Mouse (Mus musculus) forebrain, embryonic 14.5 days (tissue): ENCODE measurements around the gene Pam. TPM values are rescaled to one million over a fixed set of nuclear protein-coding genes. Genes with fewer than 3 reads are reported as not detected.

ENCODE experiments used
- ATAC-seq: fragments of 200-750 bp; cut with Nextera tagmentation; 2 replicates; pipeline ENCODE4 v1.8.0; 2017; ENCODE audit warnings: mild to moderate bottlenecking, moderate library complexity
- DNase-seq: peaks from one replicate; pipeline ENCODE4 v3.0.0-alpha.2; 2015; ENCODE audit warnings: low spot score
- H3K27ac ChIP-seq: fragments of 300-500 bp; sonication (generic); 2 replicates; pipeline ENCODE4 v1.5.1; 2014; ENCODE audit warnings: low read depth, mild to moderate bottlenecking, control low read depth, low read length, moderate library complexity
- H3K27me3 ChIP-seq: fragments of 300-500 bp; sonication (generic); replicated peaks from 2 replicates; pipeline ENCODE4 v1.6.1; 2014; ENCODE audit warnings: low read length, control low read depth, mixed read lengths; ENCODE audit not compliant: control insufficient read depth, insufficient read depth
- H3K36me3 ChIP-seq: fragments of 300-500 bp; sonication (generic); 2 replicates; pipeline ENCODE4 v1.6.1; 2014; ENCODE audit warnings: low read length, control low read depth; ENCODE audit not compliant: control insufficient read depth, insufficient read depth
- H3K4me1 ChIP-seq: fragments of 300-500 bp; sonication (generic); 2 replicates; pipeline ENCODE4 v1.6.1; 2014; ENCODE audit warnings: antibody characterized with exemption, low read length, control low read depth; ENCODE audit not compliant: control insufficient read depth, insufficient read depth
- H3K4me2 ChIP-seq: fragments of 300-500 bp; sonication (generic); 2 replicates; pipeline ENCODE4 v1.6.1; 2014; ENCODE audit warnings: mild to moderate bottlenecking, control low read depth, low read length
- H3K4me3 ChIP-seq: fragments of 300-500 bp; sonication (generic); 2 replicates; pipeline ENCODE4 v1.5.1; 2014; ENCODE audit warnings: low read depth, low read length, control low read depth
- H3K9ac ChIP-seq: fragments of 300-500 bp; sonication (generic); 2 replicates; pipeline ENCODE4 v1.6.1; 2014; ENCODE audit warnings: mild to moderate bottlenecking, low read length, control low read depth, moderate library complexity
- H3K9me3 ChIP-seq: fragments of 300-500 bp; sonication (generic); replicated peaks from 2 replicates; pipeline ENCODE4 v1.6.1; 2016; ENCODE audit warnings: low read length, control low read depth, mixed read lengths; ENCODE audit not compliant: control insufficient read depth
- WGBS: fragments of 180-500 bp; shearing (Covaris S2); extraction: QIAGEN DNeasy Blood & Tissue Kit; methylation state at CpG from one replicate; pipeline ENCODE4 v1.1.7; 2014; 5-methylcytosine and 5-hydroxymethylcytosine counted together
- polyA plus RNA-seq: library from polyadenylated mRNA; unstranded; fragments of >200 nt; fragmentation: Nextera tagmentation; extraction: Ambion mirVana; gene quantifications from 2 replicates; pipeline ENCODE4 v1.2.1, GENCODE M21; 2014

Pam gene
- polyA plus RNA-seq: 41.7 and 48.0 TPM in 2 replicates

- peak within 1 kb of the TSS; percentile 81 for H3K27ac ChIP-seq
- H3K4me2 ChIP-seq: peak within 1 kb of the TSS; percentile 73
- peak; percentile 83 for DNase-seq
- no peaks in the 10 kb centered on the region for H3K9me3 ChIP-seq
- under 1% methylated on average over 64 of the region's 82 CpGs for whole genome bisulfite sequencing
- no peaks in the 10 kb centered on the region for H3K27me3 ChIP-seq
- H3K4me3 ChIP-seq: peak within 1 kb of the TSS; percentile 77
- peak within 1 kb of the TSS; percentile 82 for H3K9ac ChIP-seq
- H3K36me3 ChIP-seq: no peaks in the 10 kb centered on the region
- peaks cover 9% of the 10 kb centered on the region; the same call in 1 of the 2 replicates for H3K4me1 ChIP-seq
- peak; percentile 94 for ATAC-seq
These were observed at the start of gene Pam for GRCm38 (mm10) chr1:98095246-98095990. TSS of gene Pam (minus strand) at chr1:98095646.

GRCm38 (mm10) chr1:98144845-98145244 is 49.4 kb upstream of the Pam start:
- Histone ChIP-seq H3K27ac (no peak overlapping the region), H3K9ac (no peak overlapping the region), H3K4me1 (no peaks in the 10 kb centered on the region), H3K4me3 (no peak overlapping the region), H3K27me3 (no peaks in the 10 kb centered on the region), H3K36me3 (no peaks in the 10 kb centered on the region), H3K4me2 (no peak overlapping the region), H3K9me3 (no peaks in the 10 kb centered on the region)
- DNase-seq: no peak
- no peak for ATAC-seq
- 96% methylated on average over 1 of the region's 1 CpGs for WGBS

GRCm38 (mm10) chr1:98131244-98131643 is 35.8 kb upstream of the Pam start:
- DNase-seq (no peak), ATAC-seq (no peak)
- H3K4me1 ChIP-seq: no peaks in the 10 kb centered on the region
- H3K9ac ChIP-seq: no peak overlapping the region
- no peaks in the 10 kb centered on the region for H3K27me3 ChIP-seq
- H3K9me3 ChIP-seq: no peaks in the 10 kb centered on the region
- WGBS: 84% methylated on average over 4 of the region's 4 CpGs
- H3K4me2 ChIP-seq: no peak overlapping the region
- H3K36me3 ChIP-seq: no peaks in the 10 kb centered on the region
- H3K4me3 ChIP-seq: no peak overlapping the region
- no peak overlapping the region for H3K27ac ChIP-seq

- no peaks in the 10 kb centered on the region for H3K27me3 ChIP-seq
- H3K4me2 ChIP-seq: no peak overlapping the region
- no peak overlapping the region for H3K4me3 ChIP-seq
- H3K27ac ChIP-seq: no peak overlapping the region
- H3K9me3 ChIP-seq: no peaks in the 10 kb centered on the region
- DNase-seq: no peak
- no peaks in the 10 kb centered on the region for H3K36me3 ChIP-seq
- WGBS: 93% methylated on average over 3 of the region's 3 CpGs
- H3K4me1 ChIP-seq: no peaks in the 10 kb centered on the region
- ATAC-seq: no peak
- no peak overlapping the region for H3K9ac ChIP-seq
These were observed 34.3 kb upstream of the Pam start for GRCm38 (mm10) chr1:98129561-98130347.

GRCm38 (mm10) chr1:98129111-98129510 is 33.7 kb upstream of the Pam start:
- H3K9ac ChIP-seq: no peak overlapping the region
- H3K36me3 ChIP-seq: no peaks in the 10 kb centered on the region
- no peak overlapping the region for H3K27ac ChIP-seq
- H3K4me2 ChIP-seq: no peak overlapping the region
- WGBS: 90% methylated on average over 1 of the region's 1 CpGs
- ATAC-seq (no peak), DNase-seq (no peak)
- no peaks in the 10 kb centered on the region for H3K9me3 ChIP-seq
- no peaks in the 10 kb centered on the region for H3K27me3 ChIP-seq
- no peaks in the 10 kb centered on the region for H3K4me1 ChIP-seq
- H3K4me3 ChIP-seq: no peak overlapping the region

- H3K9ac ChIP-seq: no peak overlapping the region
- H3K36me3 ChIP-seq: no peaks in the 10 kb centered on the region
- H3K4me1 ChIP-seq: no peaks in the 10 kb centered on the region
- no peaks in the 10 kb centered on the region for H3K27me3 ChIP-seq
- no peak overlapping the region for H3K4me2 ChIP-seq
- H3K4me3 ChIP-seq: no peak overlapping the region
- no peaks in the 10 kb centered on the region for H3K9me3 ChIP-seq
- ATAC-seq: no peak
- no peak overlapping the region for H3K27ac ChIP-seq
- DNase-seq: no peak
These were observed 33.1 kb upstream of the Pam start for GRCm38 (mm10) chr1:98128338-98129096.

GRCm38 (mm10) chr1:98126268-98126667 is 30.8 kb upstream of the Pam start:
- 89% methylated on average over 3 of the region's 3 CpGs for WGBS
- Histone ChIP-seq H3K27ac (no peak overlapping the region), H3K9me3 (no peaks in the 10 kb centered on the region), H3K27me3 (no peaks in the 10 kb centered on the region), H3K4me3 (no peak overlapping the region), H3K4me1 (no peaks in the 10 kb centered on the region), H3K9ac (no peak overlapping the region), H3K36me3 (no peaks in the 10 kb centered on the region), H3K4me2 (no peak overlapping the region)
- no peak for ATAC-seq
- no peak for DNase-seq

GRCm38 (mm10) chr1:98124727-98125126 is 29.3 kb upstream of the Pam start:
- DNase-seq: no peak
- Histone ChIP-seq H3K27me3 (no peaks in the 10 kb centered on the region), H3K4me3 (no peak overlapping the region), H3K9me3 (no peaks in the 10 kb centered on the region), H3K9ac (no peak overlapping the region), H3K4me2 (no peak overlapping the region), H3K36me3 (no peaks in the 10 kb centered on the region), H3K4me1 (no peaks in the 10 kb centered on the region), H3K27ac (no peak overlapping the region)
- WGBS: 58% methylated on average over 1 of the region's 1 CpGs
- no peak for ATAC-seq
